Mouse (Mus musculus): ENCODE measurements around the gene Adk. TPM values are rescaled to one million over a fixed set of nuclear protein-coding genes. Genes with fewer than 3 reads are reported as not detected.

Gene Adk
- polyA plus RNA-seq, 1 experiment, result 7.7 TPM

- Histone ChIP-seq H3K4me3 (ENCODE audit: extremely low read depth, insufficient read depth, insufficient read length) (no peak overlapping the region), H3K27ac (ENCODE audit: insufficient read depth, low read length) (no peak overlapping the region), H3K27me3 (ENCODE audit: control insufficient read depth, insufficient read depth, low read length) (no peaks in the 10 kb centered on the region), H3K36me3 (ENCODE audit: control insufficient read depth, insufficient read depth, low read length) (no peaks in the 10 kb centered on the region), H3K4me1 (ENCODE audit: control insufficient read depth, insufficient read depth, insufficient read length) (no peaks in the 10 kb centered on the region)
- no peak for DNase-seq (ENCODE audit: low read depth in 1 of 2, low spot score in 2 of 2)
- WGBS, result 94% methylated on average over 4 of the region's 4 CpGs
- TF ChIP-seq CTCF (IDR thresholded peaks at IDR 0.05; ENCODE audit: extremely low read depth, insufficient read depth, insufficient read length, insufficient replicate concordance), result no peak
- TF ChIP-seq POLR2A (IDR thresholded peaks at IDR 0.05; ENCODE audit: low read depth, low read length), result no peak
Measured at GRCm38 (mm10) chr14:21271472-21271871, 219.1 kb downstream of the Adk start.

GRCm38 (mm10) chr14:21275786-21276185 is 223.4 kb downstream of the Adk start:
- no peak for TF ChIP-seq CTCF (IDR thresholded peaks at IDR 0.05; ENCODE audit: extremely low read depth, insufficient read depth, insufficient read length, insufficient replicate concordance)
- TF ChIP-seq POLR2A (IDR thresholded peaks at IDR 0.05; ENCODE audit: low read depth, low read length), result no peak
- H3K4me1 ChIP-seq (ENCODE audit: control insufficient read depth, insufficient read depth, insufficient read length), result no peaks in the 10 kb centered on the region
- H3K36me3 ChIP-seq (ENCODE audit: control insufficient read depth, insufficient read depth, low read length), result no peaks in the 10 kb centered on the region
- H3K27me3 ChIP-seq (ENCODE audit: control insufficient read depth, insufficient read depth, low read length), result no peaks in the 10 kb centered on the region
- WGBS, result 62% methylated on average over 1 of the region's 1 CpGs
- DNase-seq (ENCODE audit: low read depth in 1 of 2, low spot score in 2 of 2), result no peak
- H3K4me3 ChIP-seq (ENCODE audit: extremely low read depth, insufficient read depth, insufficient read length), result no peak overlapping the region
- no peak overlapping the region for H3K27ac ChIP-seq (ENCODE audit: insufficient read depth, low read length)

- Histone ChIP-seq H3K4me3 (ENCODE audit: extremely low read depth, insufficient read depth, insufficient read length) (no peak overlapping the region), H3K36me3 (ENCODE audit: control insufficient read depth, insufficient read depth, low read length) (no peaks in the 10 kb centered on the region), H3K27me3 (ENCODE audit: control insufficient read depth, insufficient read depth, low read length) (no peaks in the 10 kb centered on the region), H3K27ac (ENCODE audit: insufficient read depth, low read length) (no peak overlapping the region), H3K4me1 (ENCODE audit: control insufficient read depth, insufficient read depth, insufficient read length) (no peaks in the 10 kb centered on the region)
- WGBS, result 95% methylated on average over 2 of the region's 2 CpGs
- no peak for DNase-seq (ENCODE audit: low read depth in 1 of 2, low spot score in 2 of 2)
- TF ChIP-seq POLR2A (IDR thresholded peaks at IDR 0.05; ENCODE audit: low read depth, low read length) (no peak), CTCF (IDR thresholded peaks at IDR 0.05; ENCODE audit: extremely low read depth, insufficient read depth, insufficient read length, insufficient replicate concordance) (no peak)
Measured at GRCm38 (mm10) chr14:21278290-21278689, 225.9 kb downstream of the Adk start.

DNA sequence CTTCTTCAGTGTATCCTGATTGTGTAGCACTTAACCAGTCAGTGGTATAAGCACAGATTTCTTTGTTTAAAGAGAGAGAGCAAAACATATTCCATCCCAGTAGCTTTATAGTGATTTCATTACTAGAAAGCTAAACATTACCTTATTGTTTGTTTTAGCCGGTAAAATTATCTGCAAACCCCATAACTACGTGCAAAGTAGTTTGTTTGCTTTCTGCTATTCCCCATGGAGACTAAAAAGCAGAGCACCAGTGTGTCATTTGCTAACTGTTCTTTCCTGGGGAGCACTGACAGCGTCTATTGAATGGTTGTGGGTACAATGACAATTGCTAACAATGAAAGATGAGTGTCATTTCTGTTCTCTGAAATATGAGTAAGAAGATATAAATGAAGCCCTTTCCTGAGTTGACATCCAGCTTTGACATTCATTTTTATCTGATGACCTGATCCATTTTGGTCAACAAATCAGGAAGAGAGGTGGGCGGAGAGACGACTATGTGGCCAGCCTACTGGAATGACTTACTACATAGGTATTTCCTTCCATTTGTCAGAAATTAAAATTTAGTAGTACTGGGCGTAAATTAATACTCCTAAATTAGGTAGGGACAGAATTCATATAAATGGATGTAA is 226.6 kb downstream of the Adk start:
- no peak for DNase-seq (ENCODE audit: low read depth in 1 of 2, low spot score in 2 of 2)
- WGBS, result 81% methylated on average over 6 of the region's 6 CpGs
- H3K27me3 ChIP-seq (ENCODE audit: control insufficient read depth, insufficient read depth, low read length), result no peaks in the 10 kb centered on the region

DNA sequence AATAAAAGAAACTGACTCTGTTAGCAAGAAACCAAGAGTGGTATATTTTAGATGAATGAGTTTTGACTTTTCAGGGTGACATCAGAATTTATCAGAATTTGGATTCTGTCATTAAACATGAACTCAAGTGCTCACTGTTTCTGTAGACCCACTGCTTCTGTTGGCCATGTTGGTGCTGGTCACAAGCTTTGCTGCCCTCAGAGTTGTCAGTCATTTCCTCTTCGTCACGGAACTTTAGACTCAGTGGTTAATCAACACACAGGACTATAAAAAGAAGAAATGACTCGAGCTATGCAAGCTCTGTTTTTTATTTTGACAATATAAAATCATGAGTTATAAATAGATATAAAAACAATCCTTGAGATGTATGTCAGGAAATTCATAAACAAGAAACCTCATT is 228.1 kb downstream of the Adk start:
- Histone ChIP-seq H3K4me3 (ENCODE audit: extremely low read depth, insufficient read depth, insufficient read length) (no peak overlapping the region), H3K36me3 (ENCODE audit: control insufficient read depth, insufficient read depth, low read length) (no peaks in the 10 kb centered on the region), H3K4me1 (ENCODE audit: control insufficient read depth, insufficient read depth, insufficient read length) (no peaks in the 10 kb centered on the region), H3K27ac (ENCODE audit: insufficient read depth, low read length) (no peak overlapping the region), H3K27me3 (ENCODE audit: control insufficient read depth, insufficient read depth, low read length) (no peaks in the 10 kb centered on the region)
- 29% methylated on average over 3 of the region's 3 CpGs for WGBS
- no peak for TF ChIP-seq CTCF (IDR thresholded peaks at IDR 0.05; ENCODE audit: extremely low read depth, insufficient read depth, insufficient read length, insufficient replicate concordance)
- TF ChIP-seq POLR2A (IDR thresholded peaks at IDR 0.05; ENCODE audit: low read depth, low read length), result no peak
- peak in 1 of 2 experiments; percentile 38 for DNase-seq (ENCODE audit: low read depth in 1 of 2, low spot score in 2 of 2)

More for the DNA sequence above, 226.6 kb downstream of the Adk start:
- no peaks in the 10 kb centered on the region for H3K36me3 ChIP-seq (ENCODE audit: control insufficient read depth, insufficient read depth, low read length)
- TF ChIP-seq CTCF (IDR thresholded peaks at IDR 0.05; ENCODE audit: extremely low read depth, insufficient read depth, insufficient read length, insufficient replicate concordance), result no peak
- TF ChIP-seq POLR2A (IDR thresholded peaks at IDR 0.05; ENCODE audit: low read depth, low read length), result no peak
- no peak overlapping the region for H3K27ac ChIP-seq (ENCODE audit: insufficient read depth, low read length)
- no peak overlapping the region for H3K4me3 ChIP-seq (ENCODE audit: extremely low read depth, insufficient read depth, insufficient read length)
- no peaks in the 10 kb centered on the region for H3K4me1 ChIP-seq (ENCODE audit: control insufficient read depth, insufficient read depth, insufficient read length)

DNA sequence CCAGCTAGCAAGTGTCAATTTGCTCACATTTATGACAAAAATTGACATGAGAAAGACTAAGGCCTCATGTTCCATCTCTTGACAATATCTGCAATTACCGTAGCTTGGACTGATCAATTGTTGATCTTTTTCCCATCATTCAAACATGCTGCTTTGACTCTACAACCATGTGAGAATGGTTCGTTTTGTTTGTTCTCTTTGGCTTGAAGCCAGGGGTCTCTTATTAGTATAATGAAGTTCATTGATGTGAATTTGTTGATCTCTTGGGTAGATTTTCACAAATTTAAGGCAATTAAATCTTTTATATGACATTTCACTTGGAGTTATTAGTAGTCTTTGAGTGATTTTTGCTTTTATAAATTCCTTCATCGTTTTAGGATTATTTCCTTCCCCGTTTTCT is 229.1 kb downstream of the Adk start:
- Histone ChIP-seq H3K36me3 (ENCODE audit: control insufficient read depth, insufficient read depth, low read length) (no peaks in the 10 kb centered on the region), H3K4me3 (ENCODE audit: extremely low read depth, insufficient read depth, insufficient read length) (no peak overlapping the region), H3K27me3 (ENCODE audit: control insufficient read depth, insufficient read depth, low read length) (no peaks in the 10 kb centered on the region), H3K4me1 (ENCODE audit: control insufficient read depth, insufficient read depth, insufficient read length) (no peaks in the 10 kb centered on the region), H3K27ac (ENCODE audit: insufficient read depth, low read length) (no peak overlapping the region)
- 91% methylated on average over 4 of the region's 4 CpGs for WGBS
- no peak for DNase-seq (ENCODE audit: low read depth in 1 of 2, low spot score in 2 of 2)
- no peak for TF ChIP-seq CTCF (IDR thresholded peaks at IDR 0.05; ENCODE audit: extremely low read depth, insufficient read depth, insufficient read length, insufficient replicate concordance)
- TF ChIP-seq POLR2A (IDR thresholded peaks at IDR 0.05; ENCODE audit: low read depth, low read length), result no peak

GRCm38 (mm10) chr14:21284116-21284515 is 231.7 kb downstream of the Adk start:
- Histone ChIP-seq H3K36me3 (ENCODE audit: control insufficient read depth, insufficient read depth, low read length) (no peaks in the 10 kb centered on the region), H3K27ac (ENCODE audit: insufficient read depth, low read length) (no peak overlapping the region), H3K4me1 (ENCODE audit: control insufficient read depth, insufficient read depth, insufficient read length) (no peaks in the 10 kb centered on the region), H3K4me3 (ENCODE audit: extremely low read depth, insufficient read depth, insufficient read length) (no peak overlapping the region), H3K27me3 (ENCODE audit: control insufficient read depth, insufficient read depth, low read length) (no peaks in the 10 kb centered on the region)
- TF ChIP-seq CTCF (IDR thresholded peaks at IDR 0.05; ENCODE audit: extremely low read depth, insufficient read depth, insufficient read length, insufficient replicate concordance), result no peak
- no peak for TF ChIP-seq POLR2A (IDR thresholded peaks at IDR 0.05; ENCODE audit: low read depth, low read length)
- 86% methylated on average over 7 of the region's 7 CpGs for WGBS
- no peak for DNase-seq (ENCODE audit: low read depth in 1 of 2, low spot score in 2 of 2)

Measured in spleen, adult 2 months (tissue).